ENCODE assay signal across 8 mouse cellular contexts in the genomic region with DNA sequence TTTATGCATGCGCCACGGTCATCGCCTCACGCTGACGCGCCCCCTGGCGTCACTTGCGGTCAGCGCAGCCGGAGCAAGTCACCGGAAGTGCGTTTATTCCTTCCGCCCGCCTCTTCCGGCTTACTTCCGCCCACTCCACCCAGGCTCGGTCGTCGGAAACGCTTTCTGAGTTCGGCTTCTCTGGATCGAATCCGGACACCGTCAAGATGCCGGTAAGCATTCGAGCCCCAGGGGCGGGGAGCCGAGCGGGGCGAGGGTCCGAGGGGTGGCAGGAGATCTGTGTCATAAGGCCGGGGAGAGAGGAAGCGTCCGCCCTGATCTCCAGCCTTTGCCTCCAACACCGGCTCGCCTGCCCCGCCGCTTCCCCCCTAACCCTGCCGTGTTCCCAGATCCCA. TPM values are rescaled to one million over a fixed set of nuclear protein-coding genes. Genes with fewer than 3 reads are reported as not detected.
DNase-seq lines count a peak whose midpoint lies in the region; ATAC-seq lines count a peak whose summit lies in the region.

A gene (plus strand): TSS at position 93 of the 395 bp plus-strand sequence.

- H3K9me3 ChIP-seq in heart, embryonic 13.5 days = no peaks in the 10 kb centered on the region
- no peaks in the 10 kb centered on the region for H3K9me3 ChIP-seq in liver, embryonic 12.5 days (replicated peaks)
- no peaks in the 10 kb centered on the region for H3K9me3 ChIP-seq in stomach, embryonic 15.5 days

- H3K4me1 ChIP-seq in brown adipose tissue, adult 24 weeks (ENCODE audit: control insufficient read depth, insufficient read depth, insufficient read length, low read length) = peaks cover 7% of the 10 kb centered on the region; the same call in 1 of the 2 replicates
- H3K4me1 ChIP-seq in heart, embryonic 13.5 days = peaks cover 8% of the 10 kb centered on the region
- peaks cover 28% of the 10 kb centered on the region for H3K4me1 ChIP-seq in liver, embryonic 12.5 days
- H3K4me1 ChIP-seq in stomach, embryonic 15.5 days = peaks cover 7% of the 10 kb centered on the region; the same call in 1 of the 2 replicates

- H3K27me3 ChIP-seq in heart, embryonic 13.5 days (replicated peaks) = no peaks in the 10 kb centered on the region
- H3K27me3 ChIP-seq in liver, embryonic 12.5 days (replicated peaks) = no peaks in the 10 kb centered on the region
- H3K27me3 ChIP-seq in stomach, embryonic 15.5 days (replicated peaks) = no peaks in the 10 kb centered on the region

- H3K27ac ChIP-seq in brown adipose tissue, adult 24 weeks (replicated peaks; ENCODE audit: low read depth, low read length) = peak within 1 kb of the TSS; percentile 89
- H3K27ac ChIP-seq in heart, embryonic 13.5 days (replicated peaks) = peak within 1 kb of the TSS; percentile 77
- H3K27ac ChIP-seq in liver, embryonic 12.5 days = peak within 1 kb of the TSS; percentile 74
- peak within 1 kb of the TSS; percentile 61; the same call in 1 of the 2 replicates for H3K27ac ChIP-seq in stomach, embryonic 15.5 days

- WGBS in heart, embryonic 13.5 days = under 1% methylated on average over 39 of the region's 39 CpGs
- WGBS in liver, embryonic 12.5 days (ENCODE audit: insufficient replicate concordance) = under 1% methylated on average over 39 of the region's 39 CpGs
- under 1% methylated on average over 39 of the region's 39 CpGs for WGBS in stomach, embryonic 15.5 days

- peak within 1 kb of the TSS; percentile 85 for H3K4me3 ChIP-seq in brown adipose tissue, adult 24 weeks (ENCODE audit: insufficient read depth, low read depth, low read length)
- H3K4me3 ChIP-seq in heart, embryonic 13.5 days = peak within 1 kb of the TSS; percentile 95
- peak within 1 kb of the TSS; percentile 86 for H3K4me3 ChIP-seq in liver, embryonic 12.5 days
- peak within 1 kb of the TSS; percentile 90 for H3K4me3 ChIP-seq in stomach, embryonic 15.5 days (replicated peaks)

- peak within 1 kb of the TSS; percentile 94 for H3K9ac ChIP-seq in heart, embryonic 13.5 days
- peak within 1 kb of the TSS; percentile 88 for H3K9ac ChIP-seq in liver, embryonic 12.5 days
- H3K9ac ChIP-seq in stomach, embryonic 15.5 days = peak within 1 kb of the TSS; percentile 88

- DNase-seq in CD4-positive, CD25-positive, alpha-beta regulatory T cell, adult 2 months (ENCODE audit: low read depth, low spot score) = peak; percentile 97
- DNase-seq in fat pad, adult 2 months (ENCODE audit: extremely low read depth, low read depth, low spot score) = peak; percentile 25
- peak; percentile 96 for DNase-seq in kidney, postnatal 10 days
- DNase-seq in natural killer cell, adult 2 months (ENCODE audit: low spot score in 2 of 2) = peak; percentile 86 to 91

- ATAC-seq in heart, embryonic 13.5 days (ENCODE audit: extremely low read depth, insufficient number of reproducible peaks, low FRiP score, low TSS enrichment) = peak; percentile 79; the same call in 1 of the 2 replicates
- peak; percentile 87 for ATAC-seq in liver, embryonic 12.5 days
- peak; percentile 89 for ATAC-seq in stomach, embryonic 15.5 days (ENCODE audit: insufficient read depth, low FRiP score, low read depth)

- H3K36me3 ChIP-seq in heart, embryonic 13.5 days = peaks cover 14% of the 10 kb centered on the region
- H3K36me3 ChIP-seq in liver, embryonic 12.5 days = peaks cover 18% of the 10 kb centered on the region
- H3K36me3 ChIP-seq in stomach, embryonic 15.5 days = no peaks in the 10 kb centered on the region

- peak within 1 kb of the TSS; percentile 90 for H3K4me2 ChIP-seq in heart, embryonic 13.5 days
- peak within 1 kb of the TSS; percentile 93 for H3K4me2 ChIP-seq in liver, embryonic 12.5 days
- H3K4me2 ChIP-seq in stomach, embryonic 15.5 days = peak within 1 kb of the TSS; percentile 77

RNA-seq across cellular contexts. Expression of the gene that starts here (rescaled TPM):
- 158 and 247 TPM in 2 replicates for polyA plus RNA-seq in brown adipose tissue, adult 24 weeks (2012; ENCODE audit: insufficient read depth, insufficient read length, missing spikeins)
- polyA plus RNA-seq in heart, embryonic 13.5 days (2015; fragmentation: Nextera tagmentation; extraction: Ambion mirVana) = 99.1 and 114 TPM in 2 replicates
- 101 and 103 TPM in 2 replicates for polyA plus RNA-seq in liver, embryonic 12.5 days (2016; fragmentation: Nextera tagmentation; extraction: Ambion mirVana)
- polyA plus RNA-seq in stomach, embryonic 15.5 days (2015; fragmentation: Nextera tagmentation; extraction: Ambion mirVana) = 142 and 148 TPM in 2 replicates

Comparison
In these comparisons a context has a peak if more than half of its experiments do, and no peak if none do; other contexts are left out.
1. Peak in every context shown above with its lines: DNase-seq, ATAC-seq, H3K4me3 ChIP-seq and H3K27ac ChIP-seq.
2. DNase-seq: peak in every context shown above with its lines; median percentile 97 in CD4-positive, CD25-positive, alpha-beta regulatory T cell, adult 2 months; 96 in kidney, postnatal 10 days; 88 in natural killer cell, adult 2 months; 25 in fat pad, adult 2 months.